Mouse (Mus musculus): ENCODE results near the gene Rwdd4a. TPM values are rescaled to one million over a fixed set of nuclear protein-coding genes. Genes with fewer than 3 reads are reported as not detected.
A peak's percentile ranks its signal among the peaks of the same experiment; 100 is the strongest.

Gene Rwdd4a
- 15.8 and 25.3 TPM in 2 replicates for total RNA-seq (2012; rRNA removed)

DNA sequence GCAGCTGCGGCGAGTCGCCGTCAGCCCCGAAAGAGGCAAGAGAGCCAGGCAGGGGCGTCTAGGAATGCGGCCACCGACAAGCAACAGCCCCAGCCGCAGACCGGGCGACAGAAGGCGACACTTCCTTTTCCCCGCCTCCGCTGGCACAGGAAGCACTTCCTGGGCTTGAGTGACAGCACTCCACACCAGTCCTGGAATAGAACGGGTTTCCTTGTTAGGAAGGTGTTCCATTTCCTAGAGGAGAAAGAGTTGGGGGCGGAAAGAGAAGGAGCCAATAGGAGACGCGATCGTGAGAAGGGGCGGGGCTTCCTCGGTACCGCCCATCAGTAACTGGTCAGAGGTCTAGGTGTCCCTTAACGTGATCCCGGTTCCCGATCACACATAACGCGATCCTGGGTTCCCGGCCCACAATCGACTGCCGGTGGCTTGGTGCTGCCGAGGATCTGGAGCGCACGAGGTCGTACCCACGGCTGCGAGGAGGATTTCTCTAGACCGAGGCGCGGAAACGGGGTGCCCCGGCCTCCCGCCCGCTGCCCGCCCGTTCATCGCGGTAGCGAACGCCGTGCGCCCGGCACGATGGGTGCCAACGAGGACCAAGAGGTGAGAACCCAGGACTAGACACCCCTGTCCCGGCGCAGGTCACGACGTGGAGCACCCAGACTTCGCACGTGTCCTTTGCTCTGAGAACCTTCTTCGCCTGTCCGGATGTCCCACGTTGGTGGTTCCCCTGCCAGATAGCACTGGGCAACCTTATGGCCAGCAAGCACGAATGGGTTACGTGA is at the start of gene Rwdd4a, which contains the start of gene Trappc11:
Gene Rwdd4a (plus strand): TSS at position 321 of the 782 bp plus-strand sequence.
Gene Trappc11 (minus strand): TSS at position 127 of the 782 bp plus-strand sequence.
- Histone ChIP-seq H3K9me3 (ENCODE audit: control insufficient read depth, insufficient read depth, low read depth, low read length) (no peaks in the 10 kb centered on the region), H3K4me3 (ENCODE audit: insufficient read depth in 1 of 2, low read depth in 1 of 2, low read length in 2 of 2, poor library complexity in 1 of 2, severe bottlenecking in 1 of 2) (peak within 1 kb of the TSS; percentile 75 to 96), H3K27ac (ENCODE audit: insufficient read depth, low read depth, low read length, poor library complexity, severe bottlenecking) (no peak within 1 kb of the TSS), H3K4me1 (ENCODE audit: control insufficient read depth in 2 of 2, insufficient read depth in 2 of 2, low read length in 2 of 2, poor library complexity in 1 of 2) (peaks cover 0 to 2% of the 10 kb centered on the region in 2 experiments; a peak in 1 of 4 replicates), H3K9ac (ENCODE audit: insufficient read depth, low read depth, low read length, poor library complexity, severe bottlenecking) (peak within 1 kb of the TSS; percentile 94), H3K36me3 (ENCODE audit: control insufficient read depth, insufficient read depth, low read length, poor library complexity, severe bottlenecking) (peaks cover 5% of the 10 kb centered on the region)
- in situ Hi-C loops (cut with MboI; ENCODE audit: low sequenced_read_pairs in 2 of 2, unreplicated experiment in 2 of 2) = no loop called here
- peak; percentile 99 for DNase-seq (ENCODE audit: low read depth, low spot score)
- TF ChIP-seq CHD2 (IDR thresholded peaks at IDR 0.05; ENCODE audit: low read depth, low read length) (peak; percentile 82), MAFK (IDR thresholded peaks at IDR 0.05; ENCODE audit: insufficient read depth, low read depth, low read length) (no peak)

DNA sequence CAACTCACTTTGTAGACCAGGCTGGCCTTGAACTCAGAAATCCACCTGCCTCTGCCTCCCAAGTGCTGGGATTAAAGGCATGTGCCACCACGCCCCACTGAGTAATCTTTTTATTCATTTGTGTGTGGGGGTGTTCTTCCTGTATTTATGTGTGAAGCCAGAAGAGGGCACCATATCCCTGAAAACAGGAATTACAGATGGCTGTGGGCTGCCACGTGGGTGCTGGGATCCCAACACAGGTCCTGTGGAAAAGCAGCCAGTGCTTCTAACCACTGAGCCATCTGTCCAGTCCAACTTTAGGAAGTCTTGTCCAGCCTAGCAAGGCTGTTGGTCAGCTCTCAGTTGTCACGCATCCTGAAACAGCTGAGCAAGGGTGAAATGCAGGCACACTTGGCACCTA is 46.2 kb upstream of the Rwdd4a start:
- no peak for DNase-seq (ENCODE audit: low read depth, low spot score)
- Histone ChIP-seq H3K27ac (ENCODE audit: insufficient read depth, low read depth, low read length, poor library complexity, severe bottlenecking) (no peak overlapping the region), H3K4me3 (ENCODE audit: insufficient read depth in 1 of 2, low read depth in 1 of 2, low read length in 2 of 2, poor library complexity in 1 of 2, severe bottlenecking in 1 of 2) (no peak overlapping the region), H3K9me3 (ENCODE audit: control insufficient read depth, insufficient read depth, low read depth, low read length) (no peaks in the 10 kb centered on the region), H3K36me3 (ENCODE audit: control insufficient read depth, insufficient read depth, low read length, poor library complexity, severe bottlenecking) (peaks cover 5% of the 10 kb centered on the region; the same call in 1 of the 2 replicates), H3K4me1 (ENCODE audit: control insufficient read depth in 2 of 2, insufficient read depth in 2 of 2, low read length in 2 of 2, poor library complexity in 1 of 2) (peaks cover 3% of the 10 kb centered on the region in 2 experiments; a peak in 2 of 4 replicates), H3K9ac (ENCODE audit: insufficient read depth, low read depth, low read length, poor library complexity, severe bottlenecking) (no peak overlapping the region)
- in situ Hi-C loops (cut with MboI; ENCODE audit: low sequenced_read_pairs in 2 of 2, unreplicated experiment in 2 of 2) = no loop called here
- no peak for TF ChIP-seq MAFK (IDR thresholded peaks at IDR 0.05; ENCODE audit: insufficient read depth, low read depth, low read length)
- no peak for TF ChIP-seq ZNF384 (IDR thresholded peaks at IDR 0.05; ENCODE audit: low read depth, low read length)
- no peak for TF ChIP-seq ZC3H11A (IDR thresholded peaks at IDR 0.05; ENCODE audit: borderline replicate concordance, low read depth, low read length)
- TF ChIP-seq CHD2 (IDR thresholded peaks at IDR 0.05; ENCODE audit: low read depth, low read length) = no peak
- TF ChIP-seq HCFC1 (IDR thresholded peaks at IDR 0.05; ENCODE audit: borderline replicate concordance, insufficient read depth, low read length) = no peak

DNA sequence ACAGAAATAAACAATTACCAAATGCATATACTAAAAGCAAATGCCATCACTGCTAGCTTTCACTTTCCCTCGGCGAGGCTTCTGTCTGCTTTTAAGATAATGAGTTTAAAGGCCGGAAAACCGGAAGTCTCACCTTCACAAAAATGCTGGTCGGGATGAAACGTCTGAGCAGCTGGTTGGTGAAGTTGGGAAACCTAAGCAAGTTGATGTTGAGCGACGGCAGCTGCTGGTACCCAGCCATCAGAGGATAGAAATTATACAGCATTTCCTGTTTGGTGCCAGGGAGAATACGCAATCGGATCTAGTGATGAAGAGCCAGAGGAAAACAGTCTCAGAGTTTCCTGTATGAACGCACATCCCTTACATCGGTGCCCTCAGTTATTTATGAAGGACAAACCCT is 40.4 kb upstream of the Rwdd4a start:
- Histone ChIP-seq H3K36me3 (ENCODE audit: control insufficient read depth, insufficient read depth, low read length, poor library complexity, severe bottlenecking) (peaks cover 11% of the 10 kb centered on the region), H3K9me3 (ENCODE audit: control insufficient read depth, insufficient read depth, low read depth, low read length) (no peaks in the 10 kb centered on the region), H3K27ac (ENCODE audit: insufficient read depth, low read depth, low read length, poor library complexity, severe bottlenecking) (no peak overlapping the region), H3K4me3 (ENCODE audit: insufficient read depth in 1 of 2, low read depth in 1 of 2, low read length in 2 of 2, poor library complexity in 1 of 2, severe bottlenecking in 1 of 2) (no peak overlapping the region), H3K9ac (ENCODE audit: insufficient read depth, low read depth, low read length, poor library complexity, severe bottlenecking) (no peak overlapping the region), H3K4me1 (ENCODE audit: control insufficient read depth in 2 of 2, insufficient read depth in 2 of 2, low read length in 2 of 2, poor library complexity in 1 of 2) (peaks cover 0 to 3% of the 10 kb centered on the region in 2 experiments; a peak in 2 of 4 replicates)
- in situ Hi-C loops (cut with MboI; ENCODE audit: low sequenced_read_pairs in 2 of 2, unreplicated experiment in 2 of 2) = no loop called here
- no peak for DNase-seq (ENCODE audit: low read depth, low spot score)
- TF ChIP-seq CHD2 (IDR thresholded peaks at IDR 0.05; ENCODE audit: low read depth, low read length) (no peak), ZC3H11A (IDR thresholded peaks at IDR 0.05; ENCODE audit: borderline replicate concordance, low read depth, low read length) (no peak), MAFK (IDR thresholded peaks at IDR 0.05; ENCODE audit: insufficient read depth, low read depth, low read length) (no peak), HCFC1 (IDR thresholded peaks at IDR 0.05; ENCODE audit: borderline replicate concordance, insufficient read depth, low read length) (no peak)

DNA sequence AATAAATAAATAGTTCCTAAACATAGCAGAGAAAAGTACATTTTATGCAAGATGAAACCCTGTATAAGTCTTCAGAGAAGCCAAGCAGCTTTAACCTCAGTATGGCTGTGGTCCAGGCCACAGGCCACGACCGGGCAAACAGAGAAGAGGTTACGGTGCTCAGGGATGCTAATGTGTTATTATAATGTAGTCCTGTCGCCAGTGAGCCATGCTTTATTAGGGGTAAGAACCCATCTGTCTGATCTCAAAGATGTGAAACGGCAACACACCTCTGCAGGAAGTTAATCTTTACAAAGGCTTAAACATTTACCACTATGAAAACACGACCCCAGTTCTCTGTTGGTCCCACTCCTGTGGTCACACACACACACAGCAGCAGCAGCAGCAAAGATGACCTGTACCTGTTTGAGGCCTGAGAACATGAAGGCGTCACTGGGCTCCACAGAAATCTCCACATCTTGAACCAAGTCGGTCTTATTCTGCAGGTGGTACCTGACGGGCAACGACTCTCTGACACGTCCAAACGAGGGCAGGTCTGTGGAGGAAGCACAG is 38.8 kb upstream of the Rwdd4a start:
- no peak for TF ChIP-seq ZC3H11A (IDR thresholded peaks at IDR 0.05; ENCODE audit: borderline replicate concordance, low read depth, low read length)
- no peak for TF ChIP-seq CHD2 (IDR thresholded peaks at IDR 0.05; ENCODE audit: low read depth, low read length)
- TF ChIP-seq ZNF384 (IDR thresholded peaks at IDR 0.05; ENCODE audit: low read depth, low read length) = no peak
- no peak for TF ChIP-seq MAFK (IDR thresholded peaks at IDR 0.05; ENCODE audit: insufficient read depth, low read depth, low read length)
- no peak for TF ChIP-seq HCFC1 (IDR thresholded peaks at IDR 0.05; ENCODE audit: borderline replicate concordance, insufficient read depth, low read length)
- Histone ChIP-seq H3K9me3 (ENCODE audit: control insufficient read depth, insufficient read depth, low read depth, low read length) (no peaks in the 10 kb centered on the region), H3K9ac (ENCODE audit: insufficient read depth, low read depth, low read length, poor library complexity, severe bottlenecking) (no peak overlapping the region), H3K4me1 (ENCODE audit: control insufficient read depth in 2 of 2, insufficient read depth in 2 of 2, low read length in 2 of 2, poor library complexity in 1 of 2) (no peaks in the 10 kb centered on the region), H3K36me3 (ENCODE audit: control insufficient read depth, insufficient read depth, low read length, poor library complexity, severe bottlenecking) (peaks cover 13% of the 10 kb centered on the region), H3K27ac (ENCODE audit: insufficient read depth, low read depth, low read length, poor library complexity, severe bottlenecking) (no peak overlapping the region), H3K4me3 (ENCODE audit: insufficient read depth in 1 of 2, low read depth in 1 of 2, low read length in 2 of 2, poor library complexity in 1 of 2, severe bottlenecking in 1 of 2) (no peak overlapping the region)
- in situ Hi-C loops (cut with MboI; ENCODE audit: low sequenced_read_pairs in 2 of 2, unreplicated experiment in 2 of 2) = no loop called here
- DNase-seq (ENCODE audit: low read depth, low spot score) = no peak

Data from ES-E14 (cell line).